Mouse (Mus musculus) hindbrain, postnatal 0 days (tissue): ENCODE results near the gene Nxf2. TPM values are rescaled to one million over a fixed set of nuclear protein-coding genes. Genes with fewer than 3 reads are reported as not detected.

Experiments used
- ATAC-seq: fragments of 200-750 bp; cut with Nextera tagmentation; 2 replicates; pipeline ENCODE4 v1.8.0; 2017; ENCODE audit warnings: mild to moderate bottlenecking, moderate TSS enrichment, moderate library complexity
- DNase-seq: peaks from one replicate; pipeline ENCODE4 v3.0.0-alpha.2; 2015; ENCODE audit warnings: low spot score
- H3K27ac ChIP-seq: fragments of 300-500 bp; sonication (generic); 2 replicates; pipeline ENCODE4 v1.5.1; 2014; ENCODE audit warnings: mild to moderate bottlenecking
- H3K27me3 ChIP-seq: fragments of 300-500 bp; sonication (generic); 2 replicates; pipeline ENCODE4 v1.6.1; 2014; ENCODE audit warnings: low read length, mixed read lengths; ENCODE audit not compliant: insufficient read depth
- H3K36me3 ChIP-seq: fragments of 300-500 bp; sonication (generic); 2 replicates; pipeline ENCODE4 v1.6.1; 2014; ENCODE audit warnings: low read length, mixed read lengths; ENCODE audit not compliant: insufficient read depth
- H3K4me1 ChIP-seq: fragments of 300-500 bp; sonication (generic); 2 replicates; pipeline ENCODE4 v1.6.1; 2014; ENCODE audit warnings: antibody characterized with exemption, low read length, mixed read lengths; ENCODE audit not compliant: insufficient read depth
- H3K4me2 ChIP-seq: fragments of 300-500 bp; sonication (generic); 2 replicates; pipeline ENCODE4 v1.6.1; 2014; ENCODE audit warnings: low read depth, mild to moderate bottlenecking, low read length, moderate library complexity, mixed read lengths
- H3K4me3 ChIP-seq: fragments of 300-500 bp; sonication (generic); 2 replicates; pipeline ENCODE4 v1.5.1; 2014; ENCODE audit warnings: low read length
- H3K9ac ChIP-seq: fragments of 300-500 bp; sonication (generic); replicated peaks from 2 replicates; pipeline ENCODE4 v1.6.1; 2014; ENCODE audit warnings: mild to moderate bottlenecking, low read length, moderate library complexity, mixed read lengths
- H3K9me3 ChIP-seq: fragments of 300-500 bp; sonication (generic); 2 replicates; pipeline ENCODE4 v1.6.1; 2016; ENCODE audit warnings: low read length, mixed read lengths
- CTCF ChIP-seq: IDR thresholded peaks from 2 replicates; pipeline ENCODE4 v1.5.1; 2016; ENCODE audit warnings: antibody characterized with exemption, control low read depth, low read depth
- WGBS: fragments of 180-500 bp; shearing (Covaris S2); extraction: QIAGEN DNeasy Blood & Tissue Kit; methylation state at CpG from one replicate; pipeline ENCODE4 v1.1.7; 2014; 5-methylcytosine and 5-hydroxymethylcytosine counted together
- polyA plus RNA-seq: library from polyadenylated mRNA; unstranded; fragments of >200 nt; fragmentation: Nextera tagmentation; extraction: Ambion mirVana; gene quantifications from 2 replicates; pipeline ENCODE4 v1.2.1, GENCODE M21; 2015
- total RNA-seq: library from RNA; depleted of rRNA; stranded (reverse); fragments of >200 nt; gene quantifications from 2 replicates; pipeline ENCODE4 v1.2.3, GENCODE M21; 2014; rRNA removed

Gene Nxf2
- total and polyA plus RNA-seq, 2 experiments from 2014 or later, result 0.34 to 0.42 TPM

DNA sequence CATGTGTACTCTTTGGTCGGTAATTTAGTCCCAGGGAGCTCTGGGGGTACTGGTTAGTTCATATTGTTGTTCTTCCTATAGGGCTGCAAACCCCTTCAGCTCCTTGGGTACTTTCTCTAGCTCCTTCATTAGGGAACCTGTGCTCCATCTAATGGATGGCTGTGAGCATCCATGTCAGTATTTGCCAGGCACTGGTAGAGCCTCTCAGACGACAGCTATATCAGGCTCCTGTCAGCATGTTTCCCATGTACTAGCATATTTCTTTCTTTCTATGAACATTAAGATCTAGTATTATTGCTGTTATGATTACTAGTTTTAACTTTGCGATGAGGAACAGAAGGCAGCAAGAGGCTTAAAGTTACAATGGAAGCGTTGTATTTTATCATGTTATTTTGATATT, 49.7 kb downstream of the Nxf2 start:
- Histone ChIP-seq H3K4me2 (no peak overlapping the region), H3K27ac (no peak overlapping the region), H3K36me3 (no peaks in the 10 kb centered on the region), H3K9ac (no peak overlapping the region), H3K4me3 (no peak overlapping the region), H3K9me3 (no peaks in the 10 kb centered on the region), H3K27me3 (no peaks in the 10 kb centered on the region; the same call in 1 of the 2 replicates), H3K4me1 (no peaks in the 10 kb centered on the region)
- DNase-seq (no peak), ATAC-seq (no peak)
- 67% methylated on average over 4 of the region's 4 CpGs for WGBS
- TF ChIP-seq CTCF, result no peak

GRCm38 (mm10) chrX:134913234-134913936, 51.2 kb downstream of the Nxf2 start:
- no peaks in the 10 kb centered on the region for H3K9me3 ChIP-seq
- no peaks in the 10 kb centered on the region for H3K27me3 ChIP-seq
- WGBS, result 41% methylated on average over 4 of the region's 4 CpGs
- H3K4me1 ChIP-seq, result no peaks in the 10 kb centered on the region
- ATAC-seq (no peak), DNase-seq (peak; percentile 62)
- peak; percentile 69 for TF ChIP-seq CTCF
- H3K27ac ChIP-seq, result no peak overlapping the region
- H3K4me2 ChIP-seq, result no peak overlapping the region
- H3K9ac ChIP-seq, result no peak overlapping the region
- H3K36me3 ChIP-seq, result no peaks in the 10 kb centered on the region
- H3K4me3 ChIP-seq, result no peak overlapping the region

- no peak overlapping the region for H3K27ac ChIP-seq
- no peak overlapping the region for H3K4me3 ChIP-seq
- DNase-seq, result no peak
- no peaks in the 10 kb centered on the region for H3K27me3 ChIP-seq
- 57% methylated on average over 2 of the region's 2 CpGs for WGBS
- no peak for TF ChIP-seq CTCF
- no peak overlapping the region for H3K4me2 ChIP-seq
- no peak overlapping the region for H3K9ac ChIP-seq
- H3K36me3 ChIP-seq, result no peaks in the 10 kb centered on the region
- no peaks in the 10 kb centered on the region for H3K4me1 ChIP-seq
- H3K9me3 ChIP-seq, result no peaks in the 10 kb centered on the region
- ATAC-seq, result no peak
These were observed 51.7 kb downstream of the Nxf2 start for GRCm38 (mm10) chrX:134912805-134913204.

GRCm38 (mm10) chrX:134910345-134910744, 54.2 kb downstream of the Nxf2 start:
- Histone ChIP-seq H3K4me1 (no peaks in the 10 kb centered on the region), H3K36me3 (no peaks in the 10 kb centered on the region), H3K9ac (no peak overlapping the region), H3K27me3 (no peaks in the 10 kb centered on the region), H3K27ac (no peak overlapping the region), H3K9me3 (no peaks in the 10 kb centered on the region), H3K4me2 (no peak overlapping the region), H3K4me3 (no peak overlapping the region)
- 76% methylated on average over 4 of the region's 4 CpGs for WGBS
- ATAC-seq (no peak), DNase-seq (no peak)
- no peak for TF ChIP-seq CTCF

Other genes with a start within 250 kb of the Nxf2 start
- 29.9 and 36.0 TPM in 2 replicates for gene Armcx1, start 246.8 kb downstream of the Nxf2 start, total RNA-seq
- gene Armcx1, start 246.8 kb downstream of the Nxf2 start, polyA plus RNA-seq, result 67.1 and 72.7 TPM in 2 replicates
- 21.9 and 26.9 TPM in 2 replicates for gene Armcx6, start 213.3 kb downstream of the Nxf2 start, total RNA-seq
- gene Armcx6, start 213.3 kb downstream of the Nxf2 start, polyA plus RNA-seq, result 47.4 and 47.5 TPM in 2 replicates
- gene Armcx3, start 208.2 kb downstream of the Nxf2 start, total RNA-seq, result 43.5 and 51.3 TPM in 2 replicates
- 91.7 and 93.4 TPM in 2 replicates for gene Armcx3, start 208.2 kb downstream of the Nxf2 start, polyA plus RNA-seq
- 102 and 107 TPM in 2 replicates for gene Armcx2, start 155.5 kb downstream of the Nxf2 start, total RNA-seq
- 74.6 and 77.7 TPM in 2 replicates for gene Armcx2, start 155.5 kb downstream of the Nxf2 start, polyA plus RNA-seq
- 0.89 and 2.8 TPM in 2 replicates for gene Zmat1, start 44.5 kb upstream of the Nxf2 start, total RNA-seq
- gene Zmat1, start 44.5 kb upstream of the Nxf2 start, polyA plus RNA-seq, result 7.4 and 8.9 TPM in 2 replicates
- gene Gm15023, start 212.9 kb upstream of the Nxf2 start, total RNA-seq, result not detected in 2 replicates
- gene Gm15023, start 212.9 kb upstream of the Nxf2 start, polyA plus RNA-seq, result not detected in 2 replicates
- 7.0 and 8.8 TPM in 2 replicates for gene Tceal6, start 245.9 kb upstream of the Nxf2 start, total RNA-seq
- 51.2 and 53.4 TPM in 2 replicates for gene Tceal6, start 245.9 kb upstream of the Nxf2 start, polyA plus RNA-seq